Mouse (Mus musculus): ENCODE results near the gene Yipf1. TPM values are rescaled to one million over a fixed set of nuclear protein-coding genes. Genes with fewer than 3 reads are reported as not detected.

Gene Yipf1
- total and polyA plus RNA-seq, 2 experiments from 2014 or later: 58.5 to 60.8 TPM

- DNase-seq (ENCODE audit: low spot score): no peak
- no peak overlapping the region for H3K4me2 ChIP-seq (ENCODE audit: low read depth, low read length, poor library complexity, severe bottlenecking)
- no peaks in the 10 kb centered on the region for H3K9me3 ChIP-seq (ENCODE audit: low read length)
- no peaks in the 10 kb centered on the region for H3K4me1 ChIP-seq (ENCODE audit: insufficient read depth, low read length)
- no peak overlapping the region for H3K9ac ChIP-seq (replicated peaks; ENCODE audit: low read length, poor library complexity, severe bottlenecking)
- peaks cover 4% of the 10 kb centered on the region; the same call in 1 of the 2 replicates for H3K36me3 ChIP-seq (ENCODE audit: insufficient read depth, low read length)
- H3K4me3 ChIP-seq (ENCODE audit: low read depth, low read length): no peak overlapping the region
- no peaks in the 10 kb centered on the region for H3K27me3 ChIP-seq (ENCODE audit: insufficient read depth, low read length)
- WGBS: 85% methylated on average over 3 of the region's 3 CpGs
- ATAC-seq (ENCODE audit: low FRiP score): no peak
- no peak overlapping the region for H3K27ac ChIP-seq (ENCODE audit: low read depth, low read length)
- TF ChIP-seq CTCF (IDR thresholded peaks at IDR 0.05): no peak
Measured at GRCm38 (mm10) chr4:107285446-107286200, 28.5 kb upstream of the Yipf1 start.

GRCm38 (mm10) chr4:107286386-107286785 is 27.8 kb upstream of the Yipf1 start:
- no peaks in the 10 kb centered on the region for H3K36me3 ChIP-seq (ENCODE audit: insufficient read depth, low read length)
- H3K9me3 ChIP-seq (ENCODE audit: low read length): no peaks in the 10 kb centered on the region
- ATAC-seq (ENCODE audit: low FRiP score): no peak
- TF ChIP-seq CTCF (IDR thresholded peaks at IDR 0.05): no peak
- H3K4me3 ChIP-seq (ENCODE audit: low read depth, low read length): no peak overlapping the region
- no peaks in the 10 kb centered on the region for H3K4me1 ChIP-seq (ENCODE audit: insufficient read depth, low read length)
- DNase-seq (ENCODE audit: low spot score): no peak
- 94% methylated on average over 8 of the region's 8 CpGs for WGBS
- no peak overlapping the region for H3K27ac ChIP-seq (ENCODE audit: low read depth, low read length)
- no peaks in the 10 kb centered on the region for H3K27me3 ChIP-seq (ENCODE audit: insufficient read depth, low read length)
- no peak overlapping the region for H3K4me2 ChIP-seq (ENCODE audit: low read depth, low read length, poor library complexity, severe bottlenecking)
- H3K9ac ChIP-seq (replicated peaks; ENCODE audit: low read length, poor library complexity, severe bottlenecking): no peak overlapping the region

- Histone ChIP-seq H3K4me1 (ENCODE audit: insufficient read depth, low read length) (no peaks in the 10 kb centered on the region), H3K36me3 (ENCODE audit: insufficient read depth, low read length) (no peaks in the 10 kb centered on the region), H3K9ac (replicated peaks; ENCODE audit: low read length, poor library complexity, severe bottlenecking) (no peak overlapping the region), H3K27me3 (ENCODE audit: insufficient read depth, low read length) (no peaks in the 10 kb centered on the region), H3K27ac (ENCODE audit: low read depth, low read length) (no peak overlapping the region), H3K4me2 (ENCODE audit: low read depth, low read length, poor library complexity, severe bottlenecking) (no peak overlapping the region), H3K9me3 (ENCODE audit: low read length) (no peaks in the 10 kb centered on the region), H3K4me3 (ENCODE audit: low read depth, low read length) (no peak overlapping the region)
- no peak for DNase-seq (ENCODE audit: low spot score)
- ATAC-seq (ENCODE audit: low FRiP score): no peak
- WGBS: 86% methylated on average over 2 of the region's 2 CpGs
- TF ChIP-seq CTCF (IDR thresholded peaks at IDR 0.05): no peak
Measured at GRCm38 (mm10) chr4:107287517-107287916, 26.6 kb upstream of the Yipf1 start.

GRCm38 (mm10) chr4:107291611-107292272 is 22.4 kb upstream of the Yipf1 start:
- Histone ChIP-seq H3K4me2 (ENCODE audit: low read depth, low read length, poor library complexity, severe bottlenecking) (no peak overlapping the region), H3K9me3 (ENCODE audit: low read length) (no peaks in the 10 kb centered on the region), H3K4me3 (ENCODE audit: low read depth, low read length) (no peak overlapping the region), H3K27ac (ENCODE audit: low read depth, low read length) (no peak overlapping the region), H3K36me3 (ENCODE audit: insufficient read depth, low read length) (no peaks in the 10 kb centered on the region), H3K4me1 (ENCODE audit: insufficient read depth, low read length) (no peaks in the 10 kb centered on the region), H3K9ac (replicated peaks; ENCODE audit: low read length, poor library complexity, severe bottlenecking) (no peak overlapping the region), H3K27me3 (ENCODE audit: insufficient read depth, low read length) (no peaks in the 10 kb centered on the region)
- DNase-seq (ENCODE audit: low spot score) (peak; percentile 27), ATAC-seq (ENCODE audit: low FRiP score) (no peak)
- no peak for TF ChIP-seq CTCF (IDR thresholded peaks at IDR 0.05)
- 76% methylated on average over 7 of the region's 7 CpGs for WGBS

- Histone ChIP-seq H3K4me1 (ENCODE audit: insufficient read depth, low read length) (no peaks in the 10 kb centered on the region), H3K9me3 (ENCODE audit: low read length) (no peaks in the 10 kb centered on the region), H3K4me2 (ENCODE audit: low read depth, low read length, poor library complexity, severe bottlenecking) (no peak overlapping the region), H3K27me3 (ENCODE audit: insufficient read depth, low read length) (no peaks in the 10 kb centered on the region), H3K27ac (ENCODE audit: low read depth, low read length) (no peak overlapping the region), H3K9ac (replicated peaks; ENCODE audit: low read length, poor library complexity, severe bottlenecking) (no peak overlapping the region), H3K36me3 (ENCODE audit: insufficient read depth, low read length) (no peaks in the 10 kb centered on the region), H3K4me3 (ENCODE audit: low read depth, low read length) (no peak overlapping the region)
- DNase-seq (ENCODE audit: low spot score) (no peak), ATAC-seq (ENCODE audit: low FRiP score) (no peak)
- WGBS: 68% methylated on average over 4 of the region's 4 CpGs
- TF ChIP-seq CTCF (IDR thresholded peaks at IDR 0.05): no peak
Measured at GRCm38 (mm10) chr4:107292273-107292662, 21.9 kb upstream of the Yipf1 start.

GRCm38 (mm10) chr4:107298071-107298606 is 16.0 kb upstream of the Yipf1 start:
- no peak overlapping the region for H3K9ac ChIP-seq (replicated peaks; ENCODE audit: low read length, poor library complexity, severe bottlenecking)
- H3K4me3 ChIP-seq (ENCODE audit: low read depth, low read length): no peak overlapping the region
- H3K4me1 ChIP-seq (ENCODE audit: insufficient read depth, low read length): no peaks in the 10 kb centered on the region
- H3K36me3 ChIP-seq (ENCODE audit: insufficient read depth, low read length): no peaks in the 10 kb centered on the region
- no peak overlapping the region for H3K4me2 ChIP-seq (ENCODE audit: low read depth, low read length, poor library complexity, severe bottlenecking)
- no peaks in the 10 kb centered on the region for H3K9me3 ChIP-seq (ENCODE audit: low read length)
- ATAC-seq (ENCODE audit: low FRiP score) (no peak), DNase-seq (ENCODE audit: low spot score) (no peak)
- TF ChIP-seq CTCF (IDR thresholded peaks at IDR 0.05): no peak
- H3K27ac ChIP-seq (ENCODE audit: low read depth, low read length): no peak overlapping the region
- H3K27me3 ChIP-seq (ENCODE audit: insufficient read depth, low read length): no peaks in the 10 kb centered on the region
- 87% methylated on average over 8 of the region's 8 CpGs for WGBS

All from midbrain, postnatal 0 days (tissue).